Mouse (Mus musculus) G1E (cell line): ENCODE results near the gene Fn3krp.

ENCODE experiments used
- CTCF ChIP-seq: IDR thresholded peaks from 2 replicates; pipeline ENCODE4 v1.5.1; 2012; ENCODE audit warnings: low read depth, low read length, inconsistent platforms, mixed read lengths
- GATA1 ChIP-seq: IDR thresholded peaks from 2 replicates; pipeline ENCODE4 v1.6.1; 2012; ENCODE audit warnings: borderline replicate concordance, low read length, inconsistent platforms, mixed read lengths
- GATA2 ChIP-seq: IDR thresholded peaks from 2 replicates; pipeline ENCODE4 v1.6.1; 2012; ENCODE audit warnings: low read depth, low read length, inconsistent platforms, borderline replicate concordance
- POLR2AphosphoS5 ChIP-seq: IDR thresholded peaks from 2 replicates; pipeline ENCODE4 v1.6.1; 2012; ENCODE audit warnings: low read depth, low read length, inconsistent platforms; ENCODE audit not compliant: insufficient replicate concordance
- TAL1 ChIP-seq: conservative IDR thresholded peaks from 2 replicates; pipeline ENCODE4 v1.6.1; 2012; ENCODE audit warnings: low read depth, low read length, inconsistent platforms, mixed read lengths

GRCm38 (mm10) chr11:121373305-121373704 lies 47.9 kb upstream of the Fn3krp start:
- TF ChIP-seq CTCF (no peak), GATA1 (no peak), POLR2AphosphoS5 (no peak), TAL1 (no peak), GATA2 (no peak)
